Mouse (Mus musculus) C2C12 (cell line): Measurements from ENCODE around the gene Rapgef1. TPM values are rescaled to one million over a fixed set of nuclear protein-coding genes. Genes with fewer than 3 reads are reported as not detected.

ENCODE experiments used
- H3K27me3 ChIP-seq: one replicate; pipeline ENCODE4 v1.6.1; 2011; ENCODE audit not compliant: control insufficient read depth, insufficient read depth, insufficient read length
- H3K36me3 ChIP-seq: one replicate; pipeline ENCODE4 v1.6.1; 2011; ENCODE audit not compliant: control insufficient read depth, insufficient read depth
- H3K4me3 ChIP-seq: one replicate; pipeline ENCODE4 v1.5.1; 2011; ENCODE audit warnings: mild to moderate bottlenecking, control low read depth; ENCODE audit not compliant: poor library complexity, insufficient read depth, severe bottlenecking
- H3K79me2 ChIP-seq: one replicate; pipeline ENCODE4 v1.6.1; 2011; ENCODE audit not compliant: control insufficient read depth, insufficient read depth
- H3K79me3 ChIP-seq: one replicate; pipeline ENCODE4 v1.6.1; 2011; ENCODE audit warnings: low read depth, control low read depth
- H3ac ChIP-seq: one replicate; pipeline ENCODE3; 2011; ENCODE audit warnings: low read depth; ENCODE audit not compliant: control insufficient read depth, insufficient read length
- CEBPB ChIP-seq: IDR thresholded peaks from one replicate; pipeline ENCODE4 v1.6.1; 2011; ENCODE audit warnings: low read depth, mild to moderate bottlenecking, control low read depth, moderate library complexity
- CTCF ChIP-seq: IDR thresholded peaks from one replicate; pipeline ENCODE4 v1.5.1; 2011; ENCODE audit not compliant: control insufficient read depth, insufficient read depth, insufficient read length
- FOSL1 ChIP-seq: IDR thresholded peaks from one replicate; pipeline ENCODE4 v1.8.0; 2011; ENCODE audit warnings: mild to moderate bottlenecking, low read length; ENCODE audit not compliant: poor library complexity, insufficient read depth, severe bottlenecking
- MAX ChIP-seq: IDR thresholded peaks from one replicate; pipeline ENCODE4 v1.6.1; 2011; ENCODE audit warnings: mild to moderate bottlenecking, control low read depth
- MYOD1 ChIP-seq: IDR thresholded peaks from one replicate; pipeline ENCODE4 v1.6.1; 2011; ENCODE audit warnings: low read depth; ENCODE audit not compliant: control insufficient read depth, insufficient read length
- MYOG ChIP-seq: IDR thresholded peaks from one replicate; pipeline ENCODE4 v1.6.1; 2011; ENCODE audit not compliant: control insufficient read depth, insufficient read length; ENCODE audit errors: extremely low read depth
- USF1 ChIP-seq: IDR thresholded peaks from one replicate; pipeline ENCODE4 v1.6.1; 2011; ENCODE audit warnings: low read depth, mild to moderate bottlenecking, control low read depth, moderate library complexity
- polyA plus RNA-seq: library from polyadenylated mRNA; unstranded; fragments of >200 nt; fragmentation: generic; extraction: Trizol; gene quantifications from one replicate; pipeline ENCODE4 v1.2.1, GENCODE M21; 2012; ENCODE audit warnings: missing spikeins

The Rapgef1 gene
- polyA plus RNA-seq, 1 experiment = 48.9 TPM

- H3K79me3 ChIP-seq = no peaks in the 10 kb centered on the region
- H3K4me3 ChIP-seq = no peak overlapping the region
- H3K36me3 ChIP-seq = peaks cover 71% of the 10 kb centered on the region
- H3K27me3 ChIP-seq = no peaks in the 10 kb centered on the region
- no peak overlapping the region for H3ac ChIP-seq
- H3K79me2 ChIP-seq = no peaks in the 10 kb centered on the region
- TF ChIP-seq MYOD1 = no peak
- TF ChIP-seq USF1 = no peak
- TF ChIP-seq CTCF = no peak
- no peak for TF ChIP-seq MAX
- no peak for TF ChIP-seq CEBPB
- no peak for TF ChIP-seq FOSL1
- TF ChIP-seq MYOG = no peak
Measured at GRCm38 (mm10) chr2:29729500-29729899, 110.0 kb downstream of the Rapgef1 start.

GRCm38 (mm10) chr2:29731545-29731944, 112.0 kb downstream of the Rapgef1 start:
- no peak overlapping the region for H3K4me3 ChIP-seq
- H3K79me2 ChIP-seq = no peaks in the 10 kb centered on the region
- no peak overlapping the region for H3ac ChIP-seq
- H3K36me3 ChIP-seq = peaks cover 68% of the 10 kb centered on the region
- H3K27me3 ChIP-seq = no peaks in the 10 kb centered on the region
- no peaks in the 10 kb centered on the region for H3K79me3 ChIP-seq
- TF ChIP-seq CTCF (peak; percentile 87), MYOD1 (no peak), FOSL1 (no peak), MYOG (no peak)

- no peaks in the 10 kb centered on the region for H3K79me2 ChIP-seq
- no peak overlapping the region for H3K4me3 ChIP-seq
- no peaks in the 10 kb centered on the region for H3K27me3 ChIP-seq
- no peak overlapping the region for H3ac ChIP-seq
- H3K79me3 ChIP-seq = no peaks in the 10 kb centered on the region
- TF ChIP-seq USF1 = no peak
- TF ChIP-seq FOSL1 = no peak
- no peak for TF ChIP-seq MYOG
- no peak for TF ChIP-seq CEBPB
- no peak for TF ChIP-seq CTCF
- TF ChIP-seq MAX = no peak
- no peak for TF ChIP-seq MYOD1
- peaks cover 66% of the 10 kb centered on the region for H3K36me3 ChIP-seq
Measured at GRCm38 (mm10) chr2:29732559-29732958, 113.0 kb downstream of the Rapgef1 start.

- H3K79me2 ChIP-seq = no peaks in the 10 kb centered on the region
- H3K36me3 ChIP-seq = peaks cover 65% of the 10 kb centered on the region
- no peaks in the 10 kb centered on the region for H3K79me3 ChIP-seq
- H3ac ChIP-seq = no peak overlapping the region
- no peaks in the 10 kb centered on the region for H3K27me3 ChIP-seq
- H3K4me3 ChIP-seq = no peak overlapping the region
- TF ChIP-seq MYOD1 (no peak), FOSL1 (no peak), CTCF (no peak), CEBPB (no peak), MAX (no peak), MYOG (no peak), USF1 (no peak)
Measured at GRCm38 (mm10) chr2:29733348-29733747, 113.8 kb downstream of the Rapgef1 start.

GRCm38 (mm10) chr2:29735708-29736107, 116.2 kb downstream of the Rapgef1 start:
- H3K27me3 ChIP-seq = no peaks in the 10 kb centered on the region
- H3K79me3 ChIP-seq = no peaks in the 10 kb centered on the region
- H3K79me2 ChIP-seq = no peaks in the 10 kb centered on the region
- H3K36me3 ChIP-seq = peaks cover 56% of the 10 kb centered on the region
- H3K4me3 ChIP-seq = no peak overlapping the region
- TF ChIP-seq CTCF (no peak), MYOG (no peak), FOSL1 (no peak), MAX (no peak), MYOD1 (no peak), CEBPB (no peak), USF1 (no peak)
- H3ac ChIP-seq = no peak overlapping the region
